ENCODE assay signal across 8 mouse cellular contexts in genomic region chr16:31274084-31274483, GRCm38 (mm10). TPM values are rescaled to one million over a fixed set of nuclear protein-coding genes. Genes with fewer than 3 reads are reported as not detected.
DNase-seq lines count a peak whose midpoint lies in the region; ATAC-seq and TF ChIP-seq lines count a peak whose summit lies in the region.

No protein-coding gene starts in this region.

- H3K9ac ChIP-seq in CH12.LX (ENCODE audit: insufficient read depth, low read depth) = peak overlapping the region; percentile 98
- peak overlapping the region; percentile 91 for H3K9ac ChIP-seq in forebrain, embryonic 14.5 days (ENCODE audit: low read length)
- H3K9ac ChIP-seq in liver, postnatal 0 days (replicated peaks) = peak overlapping the region; percentile 95

- DNase-seq in heart, adult 11 months = peak; percentile 61
- no peak for DNase-seq in heart, postnatal 4 days
- peak; percentile 51 for DNase-seq in CH12.LX (ENCODE audit: extremely low read depth)
- DNase-seq in forebrain, embryonic 14.5 days (ENCODE audit: low spot score) = peak; percentile 18
- DNase-seq in liver, postnatal 0 days = no peak
- no peak for DNase-seq in right cerebral cortex, postnatal 4 days
- DNase-seq in layer of hippocampus, postnatal 36 days = no peak
- no peak for DNase-seq in cerebellum, adult 11-12 months

- TF ChIP-seq EP300 in CH12.LX (IDR thresholded peaks at IDR 0.05; ENCODE audit: low read length) = peak; percentile 31; the same call in 1 of the 2 replicates
- no peak for TF ChIP-seq EP300 in liver, postnatal 0 days (IDR thresholded peaks at IDR 0.05; ENCODE audit: low read depth)

- peaks cover 0 to 26% of the 10 kb centered on the region in 2 experiments for H3K36me3 ChIP-seq in CH12.LX (replicated peaks in 1 of 2; ENCODE audit: control insufficient read depth in 1 of 2, insufficient read depth in 1 of 2, low read length in 1 of 2)
- H3K36me3 ChIP-seq in forebrain, embryonic 14.5 days (ENCODE audit: control insufficient read depth, insufficient read depth, low read length) = no peaks in the 10 kb centered on the region
- H3K36me3 ChIP-seq in liver, postnatal 0 days (replicated peaks; ENCODE audit: insufficient read depth, low read length) = 0 out of 2 replicates have a peak, but pooled peaks cover 5% of the 10 kb centered on the region

- WGBS in forebrain, embryonic 14.5 days = 3% methylated on average over 6 of the region's 6 CpGs
- WGBS in liver, postnatal 0 days (ENCODE audit: insufficient replicate concordance) = 4% methylated on average over 6 of the region's 6 CpGs

- ATAC-seq in forebrain, embryonic 14.5 days = no peak
- ATAC-seq in liver, postnatal 0 days = no peak

- peaks cover 3 to 43% of the 10 kb centered on the region in 2 experiments for H3K4me1 ChIP-seq in CH12.LX (ENCODE audit: control insufficient read depth in 1 of 2, insufficient read depth in 2 of 2)
- peaks cover 21% of the 10 kb centered on the region for H3K4me1 ChIP-seq in forebrain, embryonic 14.5 days (ENCODE audit: control insufficient read depth, insufficient read depth, low read length)
- H3K4me1 ChIP-seq in liver, postnatal 0 days (ENCODE audit: insufficient read depth) = peaks cover 38% of the 10 kb centered on the region

- TF ChIP-seq POLR2A in CH12.LX (IDR thresholded peaks at IDR 0.05; ENCODE audit: low read depth, low read length) = no peak

- H3K27ac ChIP-seq in CH12.LX (ENCODE audit: insufficient read depth, low read depth) = no peak overlapping the region
- H3K27ac ChIP-seq in forebrain, embryonic 14.5 days (ENCODE audit: low read depth, low read length) = no peak overlapping the region
- H3K27ac ChIP-seq in liver, postnatal 0 days (ENCODE audit: low read depth) = peak overlapping the region; percentile 96

- peak overlapping the region; percentile 85 for H3K4me2 ChIP-seq in CH12.LX (ENCODE audit: insufficient read depth, low read depth, poor library complexity, severe bottlenecking)
- peak overlapping the region; percentile 87 for H3K4me2 ChIP-seq in forebrain, embryonic 14.5 days (ENCODE audit: low read length)
- peak overlapping the region; percentile 74 for H3K4me2 ChIP-seq in liver, postnatal 0 days (ENCODE audit: low read depth, low read length)

- peak overlapping the region; percentile 78 to 96 (median 78) for H3K4me3 ChIP-seq in CH12.LX (replicated peaks in 1 of 3; ENCODE audit: low read depth in 2 of 3, low read length in 2 of 3, poor library complexity in 1 of 3)
- peak overlapping the region; percentile 76 for H3K4me3 ChIP-seq in forebrain, embryonic 14.5 days (ENCODE audit: low read depth, low read length)
- H3K4me3 ChIP-seq in liver, postnatal 0 days (ENCODE audit: low read depth, low read length) = peak overlapping the region; percentile 97

- peaks cover 4% of the 10 kb centered on the region for H3K27me3 ChIP-seq in CH12.LX (replicated peaks)
- H3K27me3 ChIP-seq in forebrain, embryonic 14.5 days (replicated peaks; ENCODE audit: control insufficient read depth, insufficient read depth, low read length) = no peaks in the 10 kb centered on the region
- H3K27me3 ChIP-seq in liver, postnatal 0 days (ENCODE audit: insufficient read depth, low read length) = no peaks in the 10 kb centered on the region

- H3K79me2 ChIP-seq in CH12.LX (replicated peaks; ENCODE audit: control insufficient read depth, extremely low read depth, insufficient read depth, poor library complexity, severe bottlenecking) = peaks cover 34% of the 10 kb centered on the region

- dilution Hi-C loops in CH12.LX (cut with MboI; ENCODE audit: extremely low pct_ligation_motif_present, extremely low pct_unique_long_range_greater_than_20kb, low sequenced_read_pairs) = no loop called here

- TF ChIP-seq RAD21 in CH12.LX (IDR thresholded peaks at IDR 0.05; ENCODE audit: low read depth, low read length) = no peak

- H3K9me3 ChIP-seq in CH12.LX (replicated peaks; ENCODE audit: low read length) = no peaks in the 10 kb centered on the region
- no peaks in the 10 kb centered on the region for H3K9me3 ChIP-seq in forebrain, embryonic 14.5 days (replicated peaks; ENCODE audit: control insufficient read depth, low read length)
- H3K9me3 ChIP-seq in liver, postnatal 0 days (ENCODE audit: low read length) = no peaks in the 10 kb centered on the region

- in situ Hi-C loops in CH12.LX (cut with MboI; ENCODE audit: low pct_ligation_motif_present, low pct_unique_long_range_greater_than_20kb, low sequenced_read_pairs) = no loop called here

- TF ChIP-seq CTCF in CH12.LX (conservative IDR thresholded peaks at IDR 0.05 in 1 of 2, IDR thresholded peaks at IDR 0.05 in 1 of 2; ENCODE audit: low read depth in 2 of 2, low read length in 2 of 2) = no peak
- no peak for TF ChIP-seq CTCF in liver, postnatal 0 days (IDR thresholded peaks at IDR 0.05; ENCODE audit: low read depth)

TF ChIP-seq in CH12.LX, 34 proteins besides CTCF, POLR2A, EP300 and RAD21 (continues in another document):
- TF ChIP-seq USF1 (IDR thresholded peaks at IDR 0.05; ENCODE audit: low read depth, low read length) = no peak
- TF ChIP-seq NELFE (IDR thresholded peaks at IDR 0.05; ENCODE audit: low read depth, low read length) = no peak
- no peak for TF ChIP-seq KAT2A (IDR thresholded peaks at IDR 0.05; ENCODE audit: insufficient replicate concordance, low read length)
- no peak for TF ChIP-seq UBTF (IDR thresholded peaks at IDR 0.05; ENCODE audit: low read depth, low read length)
- no peak for TF ChIP-seq JUND (conservative IDR thresholded peaks at IDR 0.05; ENCODE audit: low read depth, low read length)
- no peak for TF ChIP-seq E2F4 (IDR thresholded peaks at IDR 0.05; ENCODE audit: insufficient replicate concordance, low read depth, low read length)
- 0 out of 2 replicates have a peak, but pooled peaks have one; percentile 21 for TF ChIP-seq ETS1 (conservative IDR thresholded peaks at IDR 0.05; ENCODE audit: low read depth, low read length)
- no peak for TF ChIP-seq CHD2 (IDR thresholded peaks at IDR 0.05; ENCODE audit: low read length)
- TF ChIP-seq MAFK (IDR thresholded peaks at IDR 0.05; ENCODE audit: insufficient replicate concordance, low read length) = no peak
- no peak for TF ChIP-seq ZC3H11A (IDR thresholded peaks at IDR 0.05; ENCODE audit: low read depth, low read length)
- TF ChIP-seq MAZ (IDR thresholded peaks at IDR 0.05; ENCODE audit: low read depth, low read length) = no peak
- no peak for TF ChIP-seq PAX5 (IDR thresholded peaks at IDR 0.05; ENCODE audit: low read length)
- no peak for TF ChIP-seq USF2 (conservative IDR thresholded peaks at IDR 0.05; ENCODE audit: low read depth, low read length)
- no peak; the same call in none of the 2 replicates for TF ChIP-seq MXI1 (IDR thresholded peaks at IDR 0.05; ENCODE audit: low read depth, low read length)
- TF ChIP-seq POLR2AphosphoS2 (IDR thresholded peaks at IDR 0.05; ENCODE audit: low read depth, low read length) = no peak
- TF ChIP-seq ZNF384 (IDR thresholded peaks at IDR 0.05; ENCODE audit: low read depth, low read length) = no peak; the same call in 1 of the 2 replicates
- no peak for TF ChIP-seq GABPA (IDR thresholded peaks at IDR 0.05; ENCODE audit: insufficient replicate concordance, low read depth, low read length)
- no peak for TF ChIP-seq MAX (IDR thresholded peaks at IDR 0.05; ENCODE audit: low read length)
- no peak; the same call in 1 of the 2 replicates for TF ChIP-seq MYC (IDR thresholded peaks at IDR 0.05; ENCODE audit: low read depth, low read length)
- peak; percentile 63; the same call in 1 of the 2 replicates for TF ChIP-seq SIN3A (IDR thresholded peaks at IDR 0.05; ENCODE audit: low read length)
- no peak for TF ChIP-seq BHLHE40 (IDR thresholded peaks at IDR 0.05; ENCODE audit: low read depth, low read length)
- TF ChIP-seq TBP (conservative IDR thresholded peaks at IDR 0.05; ENCODE audit: low read depth, low read length) = peak; percentile 45; the same call in 1 of the 2 replicates
- TF ChIP-seq RCOR1 (conservative IDR thresholded peaks at IDR 0.05; ENCODE audit: low read depth, low read length) = no peak
- TF ChIP-seq NRF1 (IDR thresholded peaks at IDR 0.05; ENCODE audit: low read depth, low read length) = no peak
- TF ChIP-seq JUN (IDR thresholded peaks at IDR 0.05; ENCODE audit: insufficient read depth, low read depth, low read length) = peak; percentile 39; the same call in 1 of the 2 replicates
- TF ChIP-seq TCF12 (IDR thresholded peaks at IDR 0.05; ENCODE audit: low read depth, low read length) = no peak
- no peak; the same call in 1 of the 2 replicates for TF ChIP-seq HCFC1 (IDR thresholded peaks at IDR 0.05; ENCODE audit: low read depth, low read length)
- TF ChIP-seq SMC3 (IDR thresholded peaks at IDR 0.05; ENCODE audit: low read depth, low read length) = no peak
- TF ChIP-seq ELF1 (IDR thresholded peaks at IDR 0.05; ENCODE audit: low read depth, low read length) = peak; percentile 14; the same call in 1 of the 2 replicates
- TF ChIP-seq CHD1 (IDR thresholded peaks at IDR 0.05; ENCODE audit: low read depth, low read length) = no peak; the same call in none of the 2 replicates
- no peak for TF ChIP-seq MEF2A (IDR thresholded peaks at IDR 0.05; ENCODE audit: borderline replicate concordance, low read depth, low read length)
- no peak for TF ChIP-seq ZMIZ1 (IDR thresholded peaks at IDR 0.05; ENCODE audit: low read depth, low read length)
- TF ChIP-seq IRF4 (IDR thresholded peaks at IDR 0.05; ENCODE audit: low read depth, low read length) = 0 out of 2 replicates have a peak, but pooled peaks have one; percentile 30

RNA-seq across cellular contexts. Expression of gene Ppp1r2, which starts 1.0 kb away (rescaled TPM):
- 100 to 1,000 TPM; 128 to 132 TPM for total RNA-seq in heart, postnatal 4 days (2021)
- total RNA-seq in CH12.LX (2012; rRNA removed) (33.8 and 43.7 TPM in 2 replicates), CH12.LX (2014; rRNA removed) (75.4 and 84.5 TPM in 2 replicates)
- 62.4 and 73.0 TPM in 2 replicates for polyA plus RNA-seq in CH12.LX (2012; ENCODE audit: insufficient read length, low read depth)
- 89.0 and 90.5 TPM in 2 replicates for polyA plus RNA-seq in forebrain, embryonic 14.5 days (2014; fragmentation: Nextera tagmentation; extraction: Ambion mirVana)
- polyA plus RNA-seq in liver, postnatal 0 days (2015; fragmentation: Nextera tagmentation; extraction: Ambion mirVana) = 36.4 and 36.8 TPM in 2 replicates
- total RNA-seq in layer of hippocampus, postnatal 36 days (2021) = 10 to 100 TPM; 92.4 to 97.8 TPM

RNA-seq across cellular contexts. Expression of gene Apod, which starts 40.5 kb away (rescaled TPM):
- total RNA-seq in heart, postnatal 4 days (2021) = under 1 TPM; 0.27 to 0.45 TPM
- total RNA-seq in CH12.LX (2012; rRNA removed) (0.17 and 0.21 TPM in 2 replicates), CH12.LX (2014; rRNA removed) (0.26 TPM in 1 of 2 replicates, not detected in the other)
- polyA plus RNA-seq in CH12.LX (2012; ENCODE audit: insufficient read length, low read depth) = 0.55 TPM in 1 of 2 replicates, not detected in the other
- 65.3 and 91.8 TPM in 2 replicates for polyA plus RNA-seq in forebrain, embryonic 14.5 days (2014; fragmentation: Nextera tagmentation; extraction: Ambion mirVana)
- 0.11 TPM in 2 replicates for polyA plus RNA-seq in liver, postnatal 0 days (2015; fragmentation: Nextera tagmentation; extraction: Ambion mirVana)
- 100 to 1,000 TPM; 103 to 127 TPM for total RNA-seq in layer of hippocampus, postnatal 36 days (2021)

Comparison
In these comparisons a context has a peak if more than half of its experiments do, and no peak if none do; other contexts are left out.
1. DNase-seq: peak in heart, adult 11 months (single experiment), CH12.LX (single experiment) and forebrain, embryonic 14.5 days (single experiment); none in heart, postnatal 4 days (single experiment), liver, postnatal 0 days (single experiment), right cerebral cortex, postnatal 4 days (single experiment), layer of hippocampus, postnatal 36 days (0 of 2) and cerebellum, adult 11-12 months (single experiment).
2. RNA of gene Apod, which starts 40.5 kb away (total RNA-seq): 103 to 127 TPM in layer of hippocampus, postnatal 36 days; 0.27 to 0.45 TPM in heart, postnatal 4 days and 0.17 to 0.26 TPM in CH12.LX; every median in the first group is over 10 times any median in the second.
3. Peak in every context shown above with its lines, with median percentiles within 50 percentile points of each other: H3K4me2 ChIP-seq, H3K4me3 ChIP-seq and H3K9ac ChIP-seq.